Mouse (Mus musculus) ES-E14 (cell line): Measurements from ENCODE around the gene Mat2b.

Experiments
- CHD2 ChIP-seq: IDR thresholded peaks from 2 replicates; pipeline ENCODE4 v1.6.1; 2014; ENCODE audit warnings: mild to moderate bottlenecking, low read depth, low read length, inconsistent platforms
- HCFC1 ChIP-seq: IDR thresholded peaks from 2 replicates; pipeline ENCODE4 v1.6.1; 2012; ENCODE audit warnings: low read length, inconsistent platforms, borderline replicate concordance; ENCODE audit not compliant: insufficient read depth
- MAFK ChIP-seq: IDR thresholded peaks from 2 replicates; pipeline ENCODE4 v1.6.1; 2014; ENCODE audit warnings: mild to moderate bottlenecking, low read depth, low read length, inconsistent platforms; ENCODE audit not compliant: insufficient read depth
- ZC3H11A ChIP-seq: IDR thresholded peaks from 2 replicates; pipeline ENCODE4 v1.6.1; 2012; ENCODE audit warnings: low read depth, mild to moderate bottlenecking, inconsistent platforms, low read length, borderline replicate concordance
- ZNF384 ChIP-seq: IDR thresholded peaks from 2 replicates; pipeline ENCODE4 v1.6.1; 2012; ENCODE audit warnings: low read depth, low read length, inconsistent platforms

DNA sequence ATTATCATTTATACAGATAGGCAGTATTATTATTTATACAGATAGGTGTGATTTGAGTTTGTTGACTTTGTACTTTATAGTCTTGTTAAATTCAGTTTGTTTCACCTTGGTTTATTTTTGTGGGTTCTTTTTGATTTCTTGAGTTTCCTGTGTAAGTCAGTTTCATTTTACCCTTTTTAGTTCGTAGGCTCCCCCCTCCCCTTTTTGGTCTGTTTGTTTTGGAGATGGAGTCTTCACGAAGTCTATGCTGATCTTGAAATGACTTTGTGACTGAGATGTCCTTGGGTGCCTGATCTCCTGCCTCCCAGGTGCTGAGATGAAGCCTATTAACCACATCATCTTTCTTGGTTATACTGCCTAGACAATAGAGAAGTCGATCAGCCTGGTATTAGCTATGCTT is 49.3 kb upstream of the Mat2b start:
- TF ChIP-seq MAFK (no peak), HCFC1 (no peak), ZC3H11A (no peak), CHD2 (no peak), ZNF384 (no peak)
